Mouse (Mus musculus) splenic B cell, adult 2 months (primary cell): ENCODE measurements around the gene Atoh7.

Source experiments
- DNase-seq: peaks from one replicate; pipeline ENCODE4 v3.0.0-alpha.2; 2011; ENCODE audit warnings: low read depth, low spot score
- H3K27me3 ChIP-seq: 2 replicates; pipeline ENCODE4 v1.6.1; 2012; ENCODE audit warnings: mild to moderate bottlenecking, low read length, moderate library complexity, mixed read lengths; ENCODE audit not compliant: control insufficient read depth, poor library complexity, insufficient read depth, severe bottlenecking
- H3K36me3 ChIP-seq: 2 replicates; pipeline ENCODE4 v1.6.1; 2012; ENCODE audit warnings: mild to moderate bottlenecking, low read length, moderate library complexity, mixed read lengths; ENCODE audit not compliant: control insufficient read depth, poor library complexity, insufficient read depth, severe bottlenecking

The Atoh7 gene

GRCm38 (mm10) chr10:63089103-63089757 lies 10.2 kb upstream of the Atoh7 start:
- no peaks in the 10 kb centered on the region for H3K36me3 ChIP-seq
- no peaks in the 10 kb centered on the region for H3K27me3 ChIP-seq
- DNase-seq, result peak; percentile 20

DNA sequence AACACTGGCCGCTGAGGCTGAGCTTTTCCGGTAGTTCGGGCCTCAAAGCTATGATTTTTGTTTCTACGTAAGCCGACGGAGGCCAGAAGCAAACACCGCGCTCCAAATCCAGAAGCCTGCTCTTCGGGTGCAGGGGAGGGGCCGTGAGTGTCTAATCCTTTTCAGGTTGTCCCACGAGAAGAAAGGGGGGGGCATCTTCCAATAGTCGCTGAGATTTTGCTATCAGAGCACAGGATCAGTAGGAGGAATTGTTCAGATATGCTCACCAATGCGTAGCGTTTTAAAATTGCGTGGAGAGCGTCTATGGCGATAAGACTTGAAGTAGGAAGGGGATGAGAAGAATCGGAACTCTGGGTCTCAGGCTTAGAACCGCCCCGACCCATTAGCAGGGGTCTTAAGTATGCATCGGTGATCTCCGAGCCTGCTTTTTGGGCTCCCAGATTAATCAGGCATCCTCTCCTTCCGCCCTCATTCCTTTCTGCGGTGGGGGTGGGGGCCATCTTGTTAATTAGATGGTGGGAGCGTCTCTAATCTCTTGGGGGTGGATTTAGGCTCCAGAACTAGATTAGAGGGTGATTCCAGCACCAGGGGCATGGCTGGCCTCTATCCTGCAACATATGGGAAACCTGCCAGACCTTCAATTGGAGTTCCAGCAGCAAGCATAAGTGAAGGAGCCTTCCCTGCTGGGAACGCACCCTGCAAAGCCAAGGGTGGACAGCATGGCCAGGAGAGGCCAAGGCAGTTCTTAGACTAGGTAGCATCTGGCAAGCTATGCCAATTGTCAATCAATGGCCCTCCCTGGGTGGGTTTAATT lies 9.5 kb upstream of the Atoh7 start:
- no peak for DNase-seq

GRCm38 (mm10) chr10:63091915-63092314 lies 7.5 kb upstream of the Atoh7 start:
- no peak for DNase-seq
- no peaks in the 10 kb centered on the region for H3K36me3 ChIP-seq
- no peaks in the 10 kb centered on the region for H3K27me3 ChIP-seq

More for the DNA sequence above, 9.5 kb upstream of the Atoh7 start:
- Histone ChIP-seq H3K36me3 (no peaks in the 10 kb centered on the region), H3K27me3 (no peaks in the 10 kb centered on the region)

- H3K27me3 ChIP-seq, result no peaks in the 10 kb centered on the region
- DNase-seq, result no peak
- no peaks in the 10 kb centered on the region for H3K36me3 ChIP-seq
These were observed 6.6 kb upstream of the Atoh7 start for GRCm38 (mm10) chr10:63092616-63093550.

DNA sequence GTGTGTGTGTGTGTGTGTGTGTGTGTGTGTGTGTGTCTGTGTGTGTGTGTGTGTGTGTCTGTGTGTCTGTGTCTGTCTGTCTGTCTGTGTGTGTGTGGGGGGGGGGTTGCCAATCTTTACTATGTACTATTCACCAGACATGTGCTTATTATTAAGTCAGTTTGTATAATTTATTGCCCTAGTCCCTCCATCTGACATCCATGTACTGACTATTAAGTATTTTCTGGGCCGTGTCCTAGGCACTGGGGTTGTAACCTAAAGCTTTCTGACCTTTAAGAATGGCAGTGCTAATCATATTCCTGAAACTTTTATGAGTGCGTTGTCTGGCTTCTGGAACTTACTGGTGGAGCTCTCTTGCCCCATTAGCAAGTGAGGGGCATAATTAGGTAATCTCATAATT lies 2.7 kb upstream of the Atoh7 start:
- no peak for DNase-seq
- Histone ChIP-seq H3K27me3 (no peaks in the 10 kb centered on the region; the same call in 1 of the 2 replicates), H3K36me3 (no peaks in the 10 kb centered on the region)

- no peak for DNase-seq
- no peaks in the 10 kb centered on the region for H3K36me3 ChIP-seq
- H3K27me3 ChIP-seq, result no peaks in the 10 kb centered on the region; the same call in 1 of the 2 replicates
These were observed 1.3 kb upstream of the Atoh7 start for GRCm38 (mm10) chr10:63098191-63098590.

GRCm38 (mm10) chr10:63099941-63100562 lies 601 bp downstream of the Atoh7 start:
- Histone ChIP-seq H3K27me3 (no peaks in the 10 kb centered on the region; the same call in 1 of the 2 replicates), H3K36me3 (no peaks in the 10 kb centered on the region)
- peak; percentile 17 for DNase-seq

DNA sequence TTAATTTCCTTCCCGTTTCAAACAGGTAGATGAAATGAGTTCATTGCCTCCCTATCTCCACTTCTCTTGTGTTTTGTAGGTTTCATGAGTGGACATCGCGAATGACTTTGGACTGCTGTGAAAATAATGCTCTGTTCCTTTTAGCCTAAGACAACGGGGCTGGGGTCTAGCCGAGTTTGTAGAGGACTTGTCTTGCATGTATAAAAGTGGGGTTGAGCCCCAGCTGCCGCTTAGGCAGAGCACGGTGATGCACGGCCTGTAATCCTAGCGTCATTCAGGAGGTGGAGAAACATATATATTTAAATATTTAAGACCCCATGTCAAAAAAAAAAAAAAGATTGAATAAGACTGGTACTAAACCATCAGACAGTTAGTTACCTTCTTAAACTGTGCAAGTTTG lies 1.2 kb downstream of the Atoh7 start:
- DNase-seq, result no peak
- Histone ChIP-seq H3K27me3 (no peaks in the 10 kb centered on the region; the same call in 1 of the 2 replicates), H3K36me3 (no peaks in the 10 kb centered on the region)

- Histone ChIP-seq H3K36me3 (no peaks in the 10 kb centered on the region), H3K27me3 (no peaks in the 10 kb centered on the region)
- DNase-seq, result peak; percentile 71
These were observed 13.7 kb downstream of the Atoh7 start for GRCm38 (mm10) chr10:63113027-63113604.

DNA sequence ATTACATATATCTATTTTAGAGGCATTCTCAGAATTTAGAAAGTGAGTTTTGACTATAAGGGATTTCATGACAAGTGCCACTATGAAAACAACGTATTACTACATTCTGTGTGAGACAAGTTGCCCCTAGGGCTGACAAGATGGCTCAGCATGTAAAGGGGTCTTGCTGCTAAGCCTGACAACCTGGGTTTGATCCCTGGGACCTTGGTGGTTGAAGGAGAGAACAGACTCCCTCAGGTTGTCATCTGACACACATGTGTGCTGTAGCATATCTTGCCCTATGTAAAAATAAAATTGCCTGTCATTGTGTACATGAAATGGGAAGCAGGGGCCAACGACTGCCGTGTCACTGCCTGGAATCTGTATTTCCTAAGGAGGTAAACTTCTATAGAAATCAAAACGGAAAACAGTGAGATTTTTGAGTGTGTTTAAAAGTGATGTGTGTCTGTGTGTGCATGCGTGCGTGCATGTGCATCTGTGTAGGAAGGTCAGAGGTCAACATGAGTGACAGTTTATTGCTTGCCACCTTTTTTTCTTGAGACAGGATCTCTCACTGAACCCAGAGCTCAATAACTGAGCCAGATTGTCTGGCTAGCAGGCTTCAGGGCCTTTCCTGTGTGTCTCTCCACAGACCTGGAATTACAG lies 14.4 kb downstream of the Atoh7 start:
- H3K27me3 ChIP-seq, result no peaks in the 10 kb centered on the region
- DNase-seq, result no peak
- no peaks in the 10 kb centered on the region for H3K36me3 ChIP-seq

DNA sequence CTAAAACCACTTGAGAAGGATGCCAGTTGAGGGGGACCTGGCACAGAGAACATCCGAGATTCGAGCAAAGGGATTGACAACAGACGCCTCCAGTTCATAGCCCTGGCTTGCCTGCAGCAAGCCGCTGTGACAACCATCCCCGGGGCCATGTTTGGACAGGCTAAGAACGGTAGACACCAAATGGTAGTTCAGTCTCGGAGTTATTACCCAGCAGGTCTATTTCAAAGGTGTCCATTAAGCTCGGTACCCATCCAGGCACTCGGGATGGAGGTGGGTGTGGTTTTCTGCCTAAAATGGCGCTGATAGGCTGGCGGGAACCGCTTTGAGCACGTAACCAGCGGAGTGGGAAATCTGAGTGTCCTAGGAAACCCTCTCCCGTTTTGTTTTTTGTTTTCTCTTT lies 16.4 kb downstream of the Atoh7 start:
- no peaks in the 10 kb centered on the region for H3K36me3 ChIP-seq
- H3K27me3 ChIP-seq, result no peaks in the 10 kb centered on the region
- DNase-seq, result no peak

DNA sequence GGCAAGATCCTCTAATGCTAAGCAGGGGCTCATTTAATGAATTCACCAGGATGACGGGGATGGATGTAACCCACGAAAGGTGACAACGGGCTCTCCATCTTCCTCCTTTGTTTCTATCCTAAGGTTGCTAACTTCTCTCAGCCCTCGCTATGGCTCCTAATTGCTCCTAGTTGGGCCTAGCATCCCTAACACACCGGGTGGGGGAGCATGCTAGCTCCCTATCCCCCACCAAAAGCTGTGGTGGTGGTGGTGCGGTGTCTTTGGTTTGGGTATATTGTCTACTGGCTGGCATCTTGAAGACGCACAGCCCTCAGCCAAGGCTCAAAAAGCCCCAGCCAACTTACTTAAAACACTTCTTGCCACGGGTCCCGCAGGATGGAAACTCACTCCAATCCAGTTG lies 16.9 kb downstream of the Atoh7 start:
- Histone ChIP-seq H3K36me3 (no peaks in the 10 kb centered on the region), H3K27me3 (no peaks in the 10 kb centered on the region)
- DNase-seq, result no peak

- no peaks in the 10 kb centered on the region for H3K36me3 ChIP-seq
- no peaks in the 10 kb centered on the region for H3K27me3 ChIP-seq
- no peak for DNase-seq
These were observed 18.1 kb downstream of the Atoh7 start for GRCm38 (mm10) chr10:63117583-63117982.

GRCm38 (mm10) chr10:63119916-63120315 lies 20.5 kb downstream of the Atoh7 start:
- DNase-seq, result no peak
- H3K36me3 ChIP-seq, result no peaks in the 10 kb centered on the region
- no peaks in the 10 kb centered on the region for H3K27me3 ChIP-seq
